Mouse (Mus musculus) gastrocnemius, postnatal 10 days (tissue): Measurements from ENCODE around the gene Mau2. TPM values are rescaled to one million over a fixed set of nuclear protein-coding genes. Genes with fewer than 3 reads are reported as not detected.

ENCODE experiments used
- DNase-seq: peaks from one replicate; pipeline ENCODE4 v3.0.0; 2021; ENCODE audit warnings: mixed read lengths
- total RNA-seq, 2 experiments: library from RNA; stranded (reverse); gene quantifications; 2 replicates each; pipeline ENCODE4 v1.2.3; 2021

Mau2 gene
- total RNA-seq, 2 experiments from 2014 or later: 27.8 to 30.9 TPM

GRCm38 (mm10) chr8:69973442-69974161, 68.9 kb downstream of the Mau2 start:
- DNase-seq: peak; percentile 58

GRCm38 (mm10) chr8:69973063-69973441, 69.5 kb downstream of the Mau2 start:
- DNase-seq: no peak

- DNase-seq: no peak
Observed at GRCm38 (mm10) chr8:69970880-69971279, 71.7 kb downstream of the Mau2 start.

GRCm38 (mm10) chr8:69967291-69967933, 75.1 kb downstream of the Mau2 start:
- DNase-seq: no peak

Other genes with a start within 250 kb of the Mau2 start
- 1 to 10 TPM; 3.3 to 5.8 TPM for gene Gmip, start 234.1 kb downstream of the Mau2 start, total RNA-seq
- under 1 TPM; 0.07 to 0.25 TPM for gene Lpar2, start 220.3 kb downstream of the Mau2 start, total RNA-seq
- 1 to 10 TPM in 1 of 2 experiments, under 1 TPM in 1; 0.47 to 1.1 TPM for gene Pbx4, start 210.2 kb downstream of the Mau2 start, total RNA-seq
- gene Cilp2, start 155.0 kb downstream of the Mau2 start, total RNA-seq: 10 to 100 TPM; 25.3 to 28.4 TPM
- gene Tssk6, start 140.6 kb downstream of the Mau2 start, total RNA-seq: under 1 TPM in 1 of 2 experiments, not detected in 1; 0.38 TPM
- gene Ndufa13, start 140.2 kb downstream of the Mau2 start, total RNA-seq: 100 to 1,000 TPM; 236 to 268 TPM
- gene Yjefn3, start 140.0 kb downstream of the Mau2 start, total RNA-seq: 1 to 10 TPM; 9.0 to 9.5 TPM
- 10 to 100 TPM; 40.4 to 46.5 TPM for gene Gatad2a, start 46.4 kb downstream of the Mau2 start, total RNA-seq
- 10 to 100 TPM; 20.2 to 22.5 TPM for gene Sugp1, start 79 bp upstream of the Mau2 start, total RNA-seq
- gene Tm6sf2, start 30.2 kb upstream of the Mau2 start, total RNA-seq: not detected
- gene Hapln4, start 40.7 kb upstream of the Mau2 start, total RNA-seq: under 1 TPM; 0.07 to 0.36 TPM
- gene Ncan, start 78.1 kb upstream of the Mau2 start, total RNA-seq: under 1 TPM; 0.61 to 0.81 TPM
- 1 to 10 TPM; 6.3 to 7.1 TPM for gene Nr2c2ap, start 88.6 kb upstream of the Mau2 start, total RNA-seq
- 10 to 100 TPM in 1 of 2 experiments, 1 to 10 TPM in 1; 8.2 to 10.1 TPM for gene Rfxank, start 96.4 kb upstream of the Mau2 start, total RNA-seq
- gene Borcs8, start 96.8 kb upstream of the Mau2 start, total RNA-seq: 10 to 100 TPM; 17.0 to 23.9 TPM
- gene Mef2b, start 97.0 kb upstream of the Mau2 start, total RNA-seq: under 1 TPM; 0.35 to 0.45 TPM
- 10 to 100 TPM; 72.8 to 74.7 TPM for gene Tmem161a, start 129.6 kb upstream of the Mau2 start, total RNA-seq
- gene Slc25a42, start 169.6 kb upstream of the Mau2 start, total RNA-seq: 10 to 100 TPM; 20.6 to 28.3 TPM
- 10 to 100 TPM; 43.8 to 49.7 TPM for gene Sugp2, start 191.5 kb upstream of the Mau2 start, total RNA-seq
- 10 to 100 TPM; 11.9 to 12.9 TPM for gene Armc6, start 191.7 kb upstream of the Mau2 start, total RNA-seq
- gene Homer3, start 240.1 kb upstream of the Mau2 start, total RNA-seq: 10 to 100 TPM; 12.3 to 19.8 TPM